Mouse (Mus musculus): ENCODE data around the gene 4930583I09Rik. TPM values are rescaled to one million over a fixed set of nuclear protein-coding genes. Genes with fewer than 3 reads are reported as not detected.

Gene 4930583I09Rik
- total RNA-seq (2021): not detected in 2 replicates
- long read RNA-seq: 0 reads

GRCm38 (mm10) chr17:64835928-64836327 lies at the start of gene 4930583I09Rik:
TSS of gene 4930583I09Rik (minus strand) at chr17:64836071.
- peak; percentile 18 for DNase-seq

DNA sequence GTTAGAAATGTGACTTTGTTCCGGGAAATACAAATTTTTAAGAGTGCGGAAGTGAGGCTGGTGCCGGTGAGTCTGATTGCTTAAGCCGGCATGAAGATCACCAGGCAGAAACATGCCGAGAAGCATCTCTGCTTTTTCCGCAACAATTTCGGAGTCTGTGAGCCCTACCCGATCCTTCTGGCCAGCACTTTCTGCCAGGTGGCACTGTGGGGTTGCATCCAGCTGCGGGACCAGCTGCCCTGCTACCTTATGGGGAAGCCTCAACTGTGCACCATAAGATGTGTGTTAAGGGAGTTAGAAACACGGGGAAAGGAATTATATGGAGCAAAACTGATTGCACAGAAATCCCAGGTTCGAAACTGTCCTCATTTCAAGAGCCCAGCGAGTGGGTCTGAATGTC lies 40.2 kb upstream of the 4930583I09Rik start:
- no peak for DNase-seq

- DNase-seq: peak; percentile 10
Measured at GRCm38 (mm10) chr17:64873651-64874072, 37.8 kb upstream of the 4930583I09Rik start.

DNA sequence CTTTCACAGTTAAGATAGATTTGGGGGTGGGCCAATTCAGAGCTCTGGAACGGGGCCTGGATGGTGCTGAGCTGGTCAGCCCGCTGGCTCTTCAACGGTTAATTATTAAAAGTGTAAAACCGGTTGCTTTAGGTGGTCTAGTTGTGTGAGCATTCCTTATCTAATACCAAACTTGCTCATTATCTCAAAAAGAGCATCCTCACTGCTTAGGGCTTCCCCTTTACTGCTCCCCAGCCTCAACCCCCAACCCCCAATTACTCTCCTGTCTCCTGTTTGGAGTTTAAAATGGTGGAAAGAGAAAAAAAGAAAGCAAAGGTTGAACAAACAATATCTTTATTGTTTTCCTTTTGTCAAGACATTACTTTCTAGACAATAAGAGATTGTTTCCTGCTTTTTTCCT lies 27.9 kb upstream of the 4930583I09Rik start:
- no peak for DNase-seq

DNA sequence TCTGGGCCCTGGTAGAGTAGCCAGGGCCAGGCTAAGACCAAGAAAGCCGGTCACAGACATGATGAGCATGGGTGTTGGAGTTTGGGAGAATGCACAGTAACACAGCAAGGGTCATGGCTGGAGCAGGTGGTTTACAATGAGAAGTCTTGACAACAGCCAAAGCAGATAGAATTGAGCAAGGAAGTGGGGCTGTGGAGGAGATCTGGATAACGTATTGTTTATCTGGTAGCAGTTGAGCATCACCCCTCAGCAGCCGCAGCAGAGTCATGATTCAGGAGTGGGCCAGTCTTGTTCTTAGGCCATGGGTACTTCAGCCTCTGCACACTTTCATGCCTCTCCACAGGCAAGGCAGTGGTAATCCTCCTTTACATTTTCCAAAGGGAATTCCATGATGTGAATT lies 25.1 kb upstream of the 4930583I09Rik start:
- DNase-seq: no peak

- DNase-seq: no peak
Measured at GRCm38 (mm10) chr17:64858848-64859247, 23.0 kb upstream of the 4930583I09Rik start.

- DNase-seq: no peak
Measured at GRCm38 (mm10) chr17:64848031-64848430, 12.2 kb upstream of the 4930583I09Rik start.

DNA sequence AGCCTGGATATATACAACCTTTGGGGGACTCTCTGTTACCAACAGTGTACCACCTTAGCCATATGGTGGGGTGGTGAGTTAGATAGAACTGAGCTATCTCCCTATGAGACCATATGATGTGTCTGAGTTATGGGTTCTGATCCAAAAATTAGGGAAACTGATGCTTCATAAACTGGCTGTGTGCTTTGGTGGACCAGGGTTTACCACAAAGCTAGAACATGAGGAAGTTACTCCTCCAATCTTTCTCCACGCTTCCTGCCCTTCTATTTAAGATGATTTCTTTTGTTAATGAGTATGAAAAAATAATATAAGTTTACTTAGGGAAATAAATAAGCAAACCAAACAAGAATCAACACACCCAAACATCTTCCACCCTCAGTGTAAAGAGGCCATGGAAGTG lies 10.8 kb upstream of the 4930583I09Rik start:
- DNase-seq: no peak

GRCm38 (mm10) chr17:64836892-64837291 lies 1.0 kb upstream of the 4930583I09Rik start:
- no peak for DNase-seq

GRCm38 (mm10) chr17:64836352-64836751 lies 481 bp upstream of the 4930583I09Rik start:
- DNase-seq: no peak

GRCm38 (mm10) chr17:64833906-64834490 lies 1.9 kb downstream of the 4930583I09Rik start:
- DNase-seq: no peak

DNA sequence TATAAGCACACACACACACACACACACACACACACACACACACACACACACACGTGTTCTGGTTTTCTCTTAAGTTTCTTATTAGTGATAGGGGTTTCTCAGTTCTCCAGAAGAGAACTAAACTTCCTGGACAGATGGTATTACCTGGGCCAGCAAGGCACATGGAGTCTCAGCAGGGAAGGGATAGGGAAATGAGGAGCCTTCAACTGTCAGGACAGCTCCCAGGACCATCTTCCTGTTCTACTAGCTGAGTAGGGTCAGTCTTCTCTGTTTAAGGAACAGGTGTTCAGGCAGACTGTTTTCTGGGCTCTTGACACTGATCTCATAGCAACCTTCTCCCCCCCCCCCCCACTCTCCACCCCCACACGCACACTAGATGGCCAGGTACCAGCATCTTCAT lies 2.8 kb downstream of the 4930583I09Rik start:
- DNase-seq: no peak

- no peak for DNase-seq
Measured at GRCm38 (mm10) chr17:64827482-64827881, 8.4 kb downstream of the 4930583I09Rik start.

- no peak for DNase-seq
Measured at GRCm38 (mm10) chr17:64826843-64827242, 9.0 kb downstream of the 4930583I09Rik start.

- DNase-seq: no peak
Measured at GRCm38 (mm10) chr17:64822561-64822960, 13.3 kb downstream of the 4930583I09Rik start.

GRCm38 (mm10) chr17:64820841-64821593 lies 14.9 kb downstream of the 4930583I09Rik start:
- no peak for DNase-seq

DNA sequence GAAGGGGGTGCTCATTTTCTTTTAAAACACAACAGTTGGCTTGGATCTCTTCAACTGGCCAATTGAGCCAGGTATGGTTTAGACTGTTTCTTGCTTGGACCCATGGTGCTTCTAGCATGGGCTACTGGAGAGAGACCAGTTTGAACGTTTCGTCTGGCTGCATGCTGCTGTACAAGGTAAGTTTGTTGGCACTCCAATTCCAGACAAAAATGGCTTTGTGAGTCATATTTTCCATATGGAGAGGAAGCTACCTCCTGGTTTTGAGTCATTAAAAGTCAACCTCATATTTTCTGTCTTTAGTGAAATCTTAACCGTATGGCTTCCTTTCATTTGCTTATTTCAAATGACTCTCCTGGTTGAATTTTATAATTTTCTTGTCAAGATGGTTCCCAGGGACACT lies 19.6 kb downstream of the 4930583I09Rik start:
- DNase-seq: no peak

DNA sequence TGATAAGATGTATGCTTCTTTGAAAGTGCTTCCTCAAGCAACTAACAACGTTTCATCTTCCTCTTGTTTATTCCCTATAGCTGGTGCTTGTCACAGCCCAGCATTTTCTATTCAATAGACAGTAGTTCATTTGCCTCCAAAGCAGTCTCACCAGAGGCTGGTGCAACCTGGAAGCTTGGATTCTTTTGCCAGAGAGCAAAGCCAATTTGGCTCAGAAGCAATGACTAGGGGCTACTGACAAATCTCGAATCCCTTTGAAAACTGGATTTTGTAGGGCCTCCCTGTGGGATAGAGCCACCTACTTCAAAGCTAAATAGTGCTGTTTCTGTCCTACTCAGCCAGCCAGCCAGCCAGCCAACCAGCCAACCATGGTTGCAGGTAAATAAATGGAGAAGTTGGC lies 20.1 kb downstream of the 4930583I09Rik start:
- no peak for DNase-seq

- DNase-seq: no peak
Measured at GRCm38 (mm10) chr17:64813568-64813967, 22.3 kb downstream of the 4930583I09Rik start.

- DNase-seq: no peak
Measured at GRCm38 (mm10) chr17:64806035-64806589, 29.8 kb downstream of the 4930583I09Rik start.

- DNase-seq: no peak
Measured at GRCm38 (mm10) chr17:64804375-64805124, 31.3 kb downstream of the 4930583I09Rik start.

DNA sequence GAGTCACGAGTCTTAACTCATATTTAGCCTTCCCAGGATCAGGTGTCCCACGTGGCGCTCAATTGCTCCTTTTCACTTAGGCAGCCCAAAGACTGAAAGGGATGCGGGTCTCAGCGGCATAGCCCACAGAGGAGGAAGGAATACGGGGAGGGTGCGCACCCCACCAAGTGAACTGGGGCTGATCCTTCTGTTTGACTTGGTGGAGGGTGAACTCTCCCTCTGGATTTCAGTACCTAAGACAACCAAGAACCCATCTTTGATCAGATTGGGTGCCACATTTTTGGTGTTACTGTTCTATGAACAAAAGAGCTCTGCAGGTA lies 33.0 kb downstream of the 4930583I09Rik start:
- DNase-seq: no peak
